Mouse (Mus musculus): ENCODE results near the gene Atl3. TPM values are rescaled to one million over a fixed set of nuclear protein-coding genes. Genes with fewer than 3 reads are reported as not detected.

Atl3 gene
- total and polyA plus RNA-seq, 2 experiments from 2014 or later, result 5.4 to 11.1 TPM

- Histone ChIP-seq H3K4me3 (ENCODE audit: low read length) (peak overlapping the region; percentile 42), H3K9me3 (ENCODE audit: low read length) (no peaks in the 10 kb centered on the region), H3K36me3 (ENCODE audit: insufficient read depth, low read length) (no peaks in the 10 kb centered on the region), H3K4me2 (ENCODE audit: low read depth, low read length) (peak overlapping the region; percentile 76), H3K27me3 (ENCODE audit: insufficient read depth, low read length) (no peaks in the 10 kb centered on the region), H3K9ac (replicated peaks; ENCODE audit: low read length) (peak overlapping the region; percentile 44; the same call in 1 of the 2 replicates), H3K27ac (no peak overlapping the region), H3K4me1 (ENCODE audit: insufficient read depth, low read length) (no peaks in the 10 kb centered on the region; the same call in 1 of the 2 replicates)
- WGBS, result 9% methylated on average over 4 of the region's 4 CpGs
- no peak for TF ChIP-seq CTCF (IDR thresholded peaks at IDR 0.05; ENCODE audit: low read depth)
- ATAC-seq (no peak), DNase-seq (ENCODE audit: low spot score) (no peak)
Measured at GRCm38 (mm10) chr19:7557844-7558243, 64.0 kb downstream of the Atl3 start.

- no peaks in the 10 kb centered on the region for H3K36me3 ChIP-seq (ENCODE audit: insufficient read depth, low read length)
- no peak overlapping the region for H3K27ac ChIP-seq
- TF ChIP-seq CTCF (IDR thresholded peaks at IDR 0.05; ENCODE audit: low read depth), result no peak
- peak overlapping the region; percentile 76 for H3K4me2 ChIP-seq (ENCODE audit: low read depth, low read length)
- H3K4me3 ChIP-seq (ENCODE audit: low read length), result peak overlapping the region; percentile 42; the same call in 1 of the 2 replicates
- ATAC-seq (no peak), DNase-seq (ENCODE audit: low spot score) (no peak)
- WGBS, result 79% methylated on average over 4 of the region's 4 CpGs
- no peaks in the 10 kb centered on the region; the same call in 1 of the 2 replicates for H3K4me1 ChIP-seq (ENCODE audit: insufficient read depth, low read length)
- H3K9me3 ChIP-seq (ENCODE audit: low read length), result no peaks in the 10 kb centered on the region
- no peak overlapping the region for H3K9ac ChIP-seq (replicated peaks; ENCODE audit: low read length)
- no peaks in the 10 kb centered on the region for H3K27me3 ChIP-seq (ENCODE audit: insufficient read depth, low read length)
Measured at GRCm38 (mm10) chr19:7558675-7559074, 64.8 kb downstream of the Atl3 start.

GRCm38 (mm10) chr19:7559986-7560385, 66.1 kb downstream of the Atl3 start:
- no peak overlapping the region for H3K9ac ChIP-seq (replicated peaks; ENCODE audit: low read length)
- H3K27me3 ChIP-seq (ENCODE audit: insufficient read depth, low read length), result no peaks in the 10 kb centered on the region
- WGBS, result 75% methylated on average over 4 of the region's 4 CpGs
- no peak for ATAC-seq
- H3K9me3 ChIP-seq (ENCODE audit: low read length), result no peaks in the 10 kb centered on the region
- H3K36me3 ChIP-seq (ENCODE audit: insufficient read depth, low read length), result no peaks in the 10 kb centered on the region
- no peak overlapping the region for H3K4me2 ChIP-seq (ENCODE audit: low read depth, low read length)
- no peaks in the 10 kb centered on the region; the same call in 1 of the 2 replicates for H3K4me1 ChIP-seq (ENCODE audit: insufficient read depth, low read length)
- no peak overlapping the region for H3K4me3 ChIP-seq (ENCODE audit: low read length)
- TF ChIP-seq CTCF (IDR thresholded peaks at IDR 0.05; ENCODE audit: low read depth), result no peak
- H3K27ac ChIP-seq, result no peak overlapping the region
- DNase-seq (ENCODE audit: low spot score), result no peak

GRCm38 (mm10) chr19:7561456-7561855, 67.6 kb downstream of the Atl3 start:
- H3K27me3 ChIP-seq (ENCODE audit: insufficient read depth, low read length), result no peaks in the 10 kb centered on the region
- no peaks in the 10 kb centered on the region for H3K9me3 ChIP-seq (ENCODE audit: low read length)
- no peaks in the 10 kb centered on the region; the same call in 1 of the 2 replicates for H3K4me1 ChIP-seq (ENCODE audit: insufficient read depth, low read length)
- no peaks in the 10 kb centered on the region for H3K36me3 ChIP-seq (ENCODE audit: insufficient read depth, low read length)
- no peak for ATAC-seq
- WGBS, result 75% methylated on average over 3 of the region's 3 CpGs
- no peak overlapping the region for H3K9ac ChIP-seq (replicated peaks; ENCODE audit: low read length)
- no peak for TF ChIP-seq CTCF (IDR thresholded peaks at IDR 0.05; ENCODE audit: low read depth)
- DNase-seq (ENCODE audit: low spot score), result no peak
- H3K4me2 ChIP-seq (ENCODE audit: low read depth, low read length), result no peak overlapping the region
- no peak overlapping the region for H3K27ac ChIP-seq
- no peak overlapping the region for H3K4me3 ChIP-seq (ENCODE audit: low read length)

GRCm38 (mm10) chr19:7562601-7563129, 68.8 kb downstream of the Atl3 start:
- H3K4me1 ChIP-seq (ENCODE audit: insufficient read depth, low read length), result no peaks in the 10 kb centered on the region; the same call in 1 of the 2 replicates
- no peak for ATAC-seq
- TF ChIP-seq CTCF (IDR thresholded peaks at IDR 0.05; ENCODE audit: low read depth), result no peak

GRCm38 (mm10) chr19:7563676-7564075, 69.8 kb downstream of the Atl3 start:
- H3K4me1 ChIP-seq (ENCODE audit: insufficient read depth, low read length), result no peaks in the 10 kb centered on the region
- H3K9ac ChIP-seq (replicated peaks; ENCODE audit: low read length), result no peak overlapping the region
- H3K4me2 ChIP-seq (ENCODE audit: low read depth, low read length), result no peak overlapping the region
- H3K27me3 ChIP-seq (ENCODE audit: insufficient read depth, low read length), result no peaks in the 10 kb centered on the region
- no peak overlapping the region for H3K4me3 ChIP-seq (ENCODE audit: low read length)
- H3K9me3 ChIP-seq (ENCODE audit: low read length), result no peaks in the 10 kb centered on the region
- H3K36me3 ChIP-seq (ENCODE audit: insufficient read depth, low read length), result no peaks in the 10 kb centered on the region
- TF ChIP-seq CTCF (IDR thresholded peaks at IDR 0.05; ENCODE audit: low read depth), result no peak
- DNase-seq (ENCODE audit: low spot score), result no peak
- 92% methylated on average over 2 of the region's 2 CpGs for WGBS
- ATAC-seq, result no peak
- no peak overlapping the region for H3K27ac ChIP-seq

More at GRCm38 (mm10) chr19:7562601-7563129, 68.8 kb downstream of the Atl3 start:
- WGBS, result 73% methylated on average over 10 of the region's 10 CpGs
- no peak overlapping the region for H3K4me3 ChIP-seq (ENCODE audit: low read length)
- no peak overlapping the region for H3K4me2 ChIP-seq (ENCODE audit: low read depth, low read length)
- H3K27ac ChIP-seq, result no peak overlapping the region
- no peaks in the 10 kb centered on the region for H3K36me3 ChIP-seq (ENCODE audit: insufficient read depth, low read length)
- DNase-seq (ENCODE audit: low spot score), result no peak
- H3K9ac ChIP-seq (replicated peaks; ENCODE audit: low read length), result no peak overlapping the region
- H3K9me3 ChIP-seq (ENCODE audit: low read length), result no peaks in the 10 kb centered on the region
- H3K27me3 ChIP-seq (ENCODE audit: insufficient read depth, low read length), result no peaks in the 10 kb centered on the region

- H3K36me3 ChIP-seq (ENCODE audit: insufficient read depth, low read length), result no peaks in the 10 kb centered on the region
- no peak overlapping the region for H3K27ac ChIP-seq
- H3K4me2 ChIP-seq (ENCODE audit: low read depth, low read length), result no peak overlapping the region
- H3K4me3 ChIP-seq (ENCODE audit: low read length), result no peak overlapping the region
- H3K4me1 ChIP-seq (ENCODE audit: insufficient read depth, low read length), result no peaks in the 10 kb centered on the region
- ATAC-seq (no peak), DNase-seq (ENCODE audit: low spot score) (no peak)
- H3K27me3 ChIP-seq (ENCODE audit: insufficient read depth, low read length), result no peaks in the 10 kb centered on the region
- H3K9me3 ChIP-seq (ENCODE audit: low read length), result no peaks in the 10 kb centered on the region
- H3K9ac ChIP-seq (replicated peaks; ENCODE audit: low read length), result no peak overlapping the region
- TF ChIP-seq CTCF (IDR thresholded peaks at IDR 0.05; ENCODE audit: low read depth), result no peak
- WGBS, result 93% methylated on average over 1 of the region's 1 CpGs
Measured at GRCm38 (mm10) chr19:7564457-7564856, 70.6 kb downstream of the Atl3 start.
